Mouse (Mus musculus) neural tube, embryonic 10.5 days (tissue): ENCODE measurements at regions not wholly inside any gene's neighbourhood (a gene's known extent, or its start where the extent isn't known, plus 50 kb on each side); places are given as distances from the start of the nearest gene placed in this dataset.

Experiments
- DNase-seq: peaks from one replicate; pipeline ENCODE4 v3.0.0-alpha.2; 2017; ENCODE audit warnings: low spot score; ENCODE audit errors: extremely low spot score

- no peak for DNase-seq
Observed at GRCm38 (mm10) chr16:58354551-58354950, 53.7 kb upstream of the Dcbld2 start.
